Mouse (Mus musculus) brain, embryonic 14.5 days (tissue): Measurements from ENCODE around the gene Zfp213.
"Not testable (repeated sequence)": the region's sequence is repeated elsewhere in the genome, so short reads cannot be mapped to it uniquely, and the experiment has no call there.

Experiments used
- CTCF ChIP-seq: fragments of 200-500 bp; IDR thresholded peaks from 2 replicates; pipeline ENCODE4 v1.5.1; 2012; ENCODE audit warnings: inconsistent platforms, mild to moderate bottlenecking, moderate library complexity, borderline replicate concordance; ENCODE audit not compliant: insufficient read depth, insufficient read length; ENCODE audit errors: extremely low read depth
- POLR2A ChIP-seq: fragments of 200-500 bp; IDR thresholded peaks from 2 replicates; pipeline ENCODE4 v1.6.1; 2012; ENCODE audit warnings: mild to moderate bottlenecking, inconsistent platforms, borderline replicate concordance; ENCODE audit not compliant: poor library complexity, insufficient read depth, insufficient read length, severe bottlenecking; ENCODE audit errors: extremely low read depth

GRCm38 (mm10) chr17:23535046-23535788 is 28.8 kb downstream of the Zfp213 start:
- not testable (repeated sequence) for TF ChIP-seq POLR2A, CTCF
